Mouse (Mus musculus) kidney, embryonic 15.5 days (tissue): Measurements from ENCODE around the gene Wdhd1. TPM values are rescaled to one million over a fixed set of nuclear protein-coding genes. Genes with fewer than 3 reads are reported as not detected.

ENCODE experiments used
- ATAC-seq: fragments of 200-750 bp; cut with Nextera tagmentation; replicated peaks from 2 replicates; pipeline ENCODE4 v1.8.0; 2017; ENCODE audit warnings: moderate TSS enrichment; ENCODE audit not compliant: low FRiP score
- H3K27ac ChIP-seq: fragments of 300-500 bp; sonication (generic); 2 replicates; pipeline ENCODE4 v1.5.1; 2015; ENCODE audit warnings: mild to moderate bottlenecking, inconsistent platforms
- H3K27me3 ChIP-seq: fragments of 300-500 bp; sonication (generic); 2 replicates; pipeline ENCODE4 v1.6.1; 2015; ENCODE audit warnings: inconsistent platforms
- H3K36me3 ChIP-seq: fragments of 300-500 bp; sonication (generic); 2 replicates; pipeline ENCODE4 v1.6.1; 2015; ENCODE audit warnings: inconsistent platforms
- H3K4me1 ChIP-seq: fragments of 300-500 bp; sonication (generic); 2 replicates; pipeline ENCODE4 v1.6.1; 2015; ENCODE audit warnings: inconsistent platforms
- H3K4me2 ChIP-seq: fragments of 300-500 bp; sonication (generic); 2 replicates; pipeline ENCODE4 v1.6.1; 2015; ENCODE audit warnings: moderate library complexity, mild to moderate bottlenecking, inconsistent platforms
- H3K4me3 ChIP-seq: fragments of 300-500 bp; sonication (generic); replicated peaks from 2 replicates; pipeline ENCODE4 v1.5.1; 2015; ENCODE audit warnings: mild to moderate bottlenecking, inconsistent platforms
- H3K9ac ChIP-seq: fragments of 300-500 bp; sonication (generic); 2 replicates; pipeline ENCODE4 v1.6.1; 2015; ENCODE audit warnings: mild to moderate bottlenecking, inconsistent platforms
- H3K9me3 ChIP-seq: fragments of 300-500 bp; sonication (generic); replicated peaks from 2 replicates; pipeline ENCODE4 v1.6.1; 2016; ENCODE audit warnings: inconsistent platforms
- WGBS: fragments of 180-500 bp; shearing (Covaris S2); methylation state at CpG from one replicate; pipeline ENCODE4 v1.1.7; 2015; ENCODE audit warnings: mixed read lengths; 5-methylcytosine and 5-hydroxymethylcytosine counted together
- polyA plus RNA-seq: library from polyadenylated mRNA; unstranded; fragments of >200 nt; fragmentation: Nextera tagmentation; extraction: Ambion mirVana; gene quantifications from 2 replicates; pipeline ENCODE4 v1.2.1, GENCODE M21; 2015

Gene Wdhd1
- polyA plus RNA-seq, 1 experiment from 2014 or later: 32.7 TPM

- Histone ChIP-seq H3K27me3 (no peaks in the 10 kb centered on the region), H3K4me3 (no peak overlapping the region), H3K36me3 (no peaks in the 10 kb centered on the region), H3K4me2 (no peak overlapping the region), H3K4me1 (no peaks in the 10 kb centered on the region), H3K9me3 (no peaks in the 10 kb centered on the region), H3K27ac (no peak overlapping the region), H3K9ac (no peak overlapping the region)
- no peak for ATAC-seq
- WGBS: 84% methylated on average over 2 of the region's 2 CpGs
These were observed 60.1 kb downstream of the Wdhd1 start for GRCm38 (mm10) chr14:47216541-47216940.

- 90% methylated on average over 5 of the region's 5 CpGs for WGBS
- H3K4me3 ChIP-seq: no peak overlapping the region
- ATAC-seq: no peak
These were observed 62.3 kb downstream of the Wdhd1 start for GRCm38 (mm10) chr14:47214367-47214766.

GRCm38 (mm10) chr14:47213305-47213704 is 63.4 kb downstream of the Wdhd1 start:
- H3K9ac ChIP-seq: no peak overlapping the region
- no peaks in the 10 kb centered on the region for H3K9me3 ChIP-seq
- H3K4me3 ChIP-seq: no peak overlapping the region
- ATAC-seq: no peak
- no peak overlapping the region for H3K4me2 ChIP-seq
- H3K27ac ChIP-seq: no peak overlapping the region
- no peaks in the 10 kb centered on the region for H3K36me3 ChIP-seq
- no peaks in the 10 kb centered on the region for H3K27me3 ChIP-seq
- H3K4me1 ChIP-seq: no peaks in the 10 kb centered on the region
- WGBS: 78% methylated on average over 4 of the region's 4 CpGs

More at GRCm38 (mm10) chr14:47214367-47214766, 62.3 kb downstream of the Wdhd1 start:
- no peak overlapping the region for H3K9ac ChIP-seq
- no peaks in the 10 kb centered on the region for H3K27me3 ChIP-seq
- H3K27ac ChIP-seq: no peak overlapping the region
- no peak overlapping the region for H3K4me2 ChIP-seq
- H3K36me3 ChIP-seq: no peaks in the 10 kb centered on the region
- no peaks in the 10 kb centered on the region for H3K4me1 ChIP-seq
- no peaks in the 10 kb centered on the region for H3K9me3 ChIP-seq

GRCm38 (mm10) chr14:47209669-47210164 is 66.9 kb downstream of the Wdhd1 start:
- no peak overlapping the region for H3K4me2 ChIP-seq
- no peaks in the 10 kb centered on the region for H3K9me3 ChIP-seq
- no peak for ATAC-seq
- H3K9ac ChIP-seq: no peak overlapping the region
- no peaks in the 10 kb centered on the region for H3K27me3 ChIP-seq
- H3K4me3 ChIP-seq: no peak overlapping the region
- no peak overlapping the region for H3K27ac ChIP-seq
- H3K4me1 ChIP-seq: no peaks in the 10 kb centered on the region
- 91% methylated on average over 4 of the region's 4 CpGs for WGBS
- H3K36me3 ChIP-seq: no peaks in the 10 kb centered on the region

- 88% methylated on average over 12 of the region's 12 CpGs for WGBS
These were observed 67.8 kb downstream of the Wdhd1 start for GRCm38 (mm10) chr14:47208564-47209493.

GRCm38 (mm10) chr14:47206601-47207000 is 70.1 kb downstream of the Wdhd1 start:
- Histone ChIP-seq H3K9ac (no peak overlapping the region), H3K36me3 (no peaks in the 10 kb centered on the region), H3K4me2 (no peak overlapping the region), H3K9me3 (no peaks in the 10 kb centered on the region), H3K27me3 (no peaks in the 10 kb centered on the region), H3K4me3 (no peak overlapping the region), H3K4me1 (no peaks in the 10 kb centered on the region), H3K27ac (no peak overlapping the region)
- WGBS: 86% methylated on average over 3 of the region's 3 CpGs
- no peak for ATAC-seq

More at GRCm38 (mm10) chr14:47208564-47209493, 67.8 kb downstream of the Wdhd1 start:
- H3K9ac ChIP-seq: no peak overlapping the region
- H3K27me3 ChIP-seq: no peaks in the 10 kb centered on the region
- no peak overlapping the region for H3K4me3 ChIP-seq
- no peak for ATAC-seq
- H3K27ac ChIP-seq: no peak overlapping the region
- H3K4me1 ChIP-seq: no peaks in the 10 kb centered on the region
- no peaks in the 10 kb centered on the region for H3K36me3 ChIP-seq
- no peak overlapping the region for H3K4me2 ChIP-seq
- no peaks in the 10 kb centered on the region for H3K9me3 ChIP-seq

GRCm38 (mm10) chr14:47205270-47205972 is 71.2 kb downstream of the Wdhd1 start:
- Histone ChIP-seq H3K27me3 (no peaks in the 10 kb centered on the region), H3K4me3 (no peak overlapping the region), H3K36me3 (no peaks in the 10 kb centered on the region), H3K4me2 (no peak overlapping the region), H3K27ac (no peak overlapping the region), H3K4me1 (no peaks in the 10 kb centered on the region), H3K9me3 (no peaks in the 10 kb centered on the region), H3K9ac (no peak overlapping the region)
- 89% methylated on average over 5 of the region's 5 CpGs for WGBS
- ATAC-seq: no peak

GRCm38 (mm10) chr14:47197340-47197739 is 79.3 kb downstream of the Wdhd1 start:
- Histone ChIP-seq H3K4me2 (no peak overlapping the region), H3K36me3 (no peaks in the 10 kb centered on the region), H3K4me1 (no peaks in the 10 kb centered on the region), H3K4me3 (no peak overlapping the region), H3K27ac (no peak overlapping the region), H3K9ac (no peak overlapping the region), H3K27me3 (no peaks in the 10 kb centered on the region), H3K9me3 (no peaks in the 10 kb centered on the region)
- no peak for ATAC-seq
- WGBS: 90% methylated on average over 3 of the region's 3 CpGs

GRCm38 (mm10) chr14:47196711-47197110 is 79.9 kb downstream of the Wdhd1 start:
- Histone ChIP-seq H3K27ac (no peak overlapping the region), H3K9me3 (no peaks in the 10 kb centered on the region), H3K36me3 (no peaks in the 10 kb centered on the region), H3K9ac (no peak overlapping the region), H3K4me3 (no peak overlapping the region), H3K4me1 (no peaks in the 10 kb centered on the region), H3K27me3 (no peaks in the 10 kb centered on the region), H3K4me2 (no peak overlapping the region)
- WGBS: 72% methylated on average over 8 of the region's 8 CpGs
- no peak for ATAC-seq

- H3K27me3 ChIP-seq: peaks cover 4% of the 10 kb centered on the region; the same call in 1 of the 2 replicates
- H3K9me3 ChIP-seq: no peaks in the 10 kb centered on the region
- no peak overlapping the region for H3K4me2 ChIP-seq
- H3K27ac ChIP-seq: no peak overlapping the region
- no peak overlapping the region for H3K4me3 ChIP-seq
- no peaks in the 10 kb centered on the region for H3K4me1 ChIP-seq
- no peak for ATAC-seq
- no peaks in the 10 kb centered on the region for H3K36me3 ChIP-seq
- H3K9ac ChIP-seq: no peak overlapping the region
- 42% methylated on average over 4 of the region's 4 CpGs for WGBS
These were observed 82.6 kb downstream of the Wdhd1 start for GRCm38 (mm10) chr14:47194096-47194495.

- H3K27me3 ChIP-seq: peaks cover 8% of the 10 kb centered on the region
- H3K27ac ChIP-seq: no peak overlapping the region
- H3K9ac ChIP-seq: no peak overlapping the region
- no peaks in the 10 kb centered on the region for H3K36me3 ChIP-seq
- no peak overlapping the region for H3K4me2 ChIP-seq
- WGBS: 65% methylated on average over 6 of the region's 6 CpGs
- H3K4me1 ChIP-seq: peaks cover 2% of the 10 kb centered on the region
- no peaks in the 10 kb centered on the region for H3K9me3 ChIP-seq
- no peak overlapping the region for H3K4me3 ChIP-seq
- no peak for ATAC-seq
These were observed 83.2 kb downstream of the Wdhd1 start for GRCm38 (mm10) chr14:47193506-47193905.

- no peaks in the 10 kb centered on the region for H3K9me3 ChIP-seq
These were observed 84.8 kb downstream of the Wdhd1 start for GRCm38 (mm10) chr14:47191861-47192260.

More at GRCm38 (mm10) chr14:47191861-47192260, 84.8 kb downstream of the Wdhd1 start:
- Histone ChIP-seq H3K4me1 (peaks cover 9% of the 10 kb centered on the region), H3K4me3 (no peak overlapping the region), H3K27me3 (peaks cover 23% of the 10 kb centered on the region), H3K27ac (no peak overlapping the region), H3K4me2 (no peak overlapping the region), H3K9ac (no peak overlapping the region), H3K36me3 (no peaks in the 10 kb centered on the region)
- no peak for ATAC-seq
- WGBS: 42% methylated on average over 5 of the region's 5 CpGs
